Comparison of ENCODE assay signal across 26 mouse cellular contexts in genomic region chr9:92595296-92595695, GRCm38 (mm10).
"Had no signal": no experiment of that assay in that cellular context is flagged by ENCODE, and none has a peak within 500 bp of the region (broad histone marks: within the 10 kb centered on the region; RNA-seq: fewer than 3 reads in every experiment).

No protein-coding gene starts in this region.

- H3K4me2 ChIP-seq: heart, embryonic 11.5 days; heart, embryonic 13.5 days; heart, embryonic 15.5 days; hindbrain, embryonic 12.5 days; hindbrain, embryonic 14.5 days; intestine, embryonic 15.5 days; limb, embryonic 12.5 days had no signal

- H3K27ac ChIP-seq: gastrocnemius, adult 2 months; heart, adult 2 months; heart, embryonic 13.5 days; heart, embryonic 15.5 days; hindbrain, embryonic 10.5 days; hindbrain, embryonic 12.5 days; hindbrain, embryonic 14.5 days; intestine, embryonic 15.5 days; layer of hippocampus, adult 2 months; left cerebral cortex, adult 2 months; limb, embryonic 10.5 days; limb, embryonic 12.5 days had no signal

- H3K27me3 ChIP-seq: heart, embryonic 13.5 days; heart, embryonic 15.5 days; hindbrain, embryonic 12.5 days; intestine, embryonic 15.5 days; limb, embryonic 12.5 days had no signal

- H3K9me3 ChIP-seq: heart, embryonic 13.5 days; heart, embryonic 15.5 days; hindbrain, embryonic 10.5 days; hindbrain, embryonic 12.5 days; intestine, embryonic 15.5 days; limb, embryonic 10.5 days; limb, embryonic 12.5 days had no signal

- H3K9ac ChIP-seq: heart, embryonic 13.5 days; heart, embryonic 15.5 days; hindbrain, embryonic 12.5 days; hindbrain, embryonic 14.5 days; intestine, embryonic 15.5 days; limb, embryonic 12.5 days had no signal

- H3K4me3 ChIP-seq: gastrocnemius, adult 2 months; heart, adult 2 months; heart, embryonic 13.5 days; heart, embryonic 15.5 days; hindbrain, embryonic 10.5 days; hindbrain, embryonic 12.5 days; intestine, embryonic 15.5 days; layer of hippocampus, adult 2 months; left cerebral cortex, adult 2 months; limb, embryonic 10.5 days; limb, embryonic 12.5 days had no signal

- H3K4me1 ChIP-seq: heart, embryonic 15.5 days; hindbrain, embryonic 10.5 days; intestine, embryonic 15.5 days had no signal

- DNase-seq: gastrocnemius, adult 2 months; gastrocnemius, postnatal 10 days; gastrocnemius, postnatal 25 days; heart, adult 2 months; heart, postnatal 14 days; heart, postnatal 4 days; kidney, adult 18-20 months; kidney, adult 8-10 months; kidney, postnatal 10 days; kidney, postnatal 25 days; kidney, postnatal 4 days; liver had no signal

- ATAC-seq: hindbrain, embryonic 16.5 days; inflammation-experienced regulatory T-cells, adult 6 months; intestine, embryonic 15.5 days; intestine, postnatal 0 days had no signal
